Mouse (Mus musculus) forebrain, embryonic 15.5 days (tissue): ENCODE data around the gene Cdsn. TPM values are rescaled to one million over a fixed set of nuclear protein-coding genes. Genes with fewer than 3 reads are reported as not detected.

Source experiments
- ATAC-seq: fragments of 200-750 bp; cut with Nextera tagmentation; replicated peaks from 2 replicates; pipeline ENCODE4 v1.8.0; 2017; ENCODE audit warnings: mild to moderate bottlenecking, moderate TSS enrichment, moderate library complexity
- H3K27ac ChIP-seq: fragments of 300-500 bp; sonication (generic); replicated peaks from 2 replicates; pipeline ENCODE4 v1.5.1; 2015; ENCODE audit warnings: mild to moderate bottlenecking, inconsistent platforms
- H3K27me3 ChIP-seq: fragments of 300-500 bp; sonication (generic); 2 replicates; pipeline ENCODE4 v1.6.1; 2015; ENCODE audit warnings: inconsistent platforms
- H3K36me3 ChIP-seq: fragments of 300-500 bp; sonication (generic); 2 replicates; pipeline ENCODE4 v1.6.1; 2015; ENCODE audit warnings: mild to moderate bottlenecking, inconsistent platforms
- H3K4me1 ChIP-seq: fragments of 300-500 bp; sonication (generic); 2 replicates; pipeline ENCODE4 v1.6.1; 2015; ENCODE audit warnings: inconsistent platforms
- H3K4me2 ChIP-seq: fragments of 300-500 bp; sonication (generic); replicated peaks from 2 replicates; pipeline ENCODE4 v1.6.1; 2015; ENCODE audit warnings: mild to moderate bottlenecking, inconsistent platforms
- H3K4me3 ChIP-seq: fragments of 300-500 bp; sonication (generic); 2 replicates; pipeline ENCODE4 v1.5.1; 2015; ENCODE audit warnings: mild to moderate bottlenecking, inconsistent platforms
- H3K9ac ChIP-seq: fragments of 300-500 bp; sonication (generic); replicated peaks from 2 replicates; pipeline ENCODE4 v1.6.1; 2015; ENCODE audit warnings: mild to moderate bottlenecking, inconsistent platforms
- H3K9me3 ChIP-seq: fragments of 300-500 bp; sonication (generic); 2 replicates; pipeline ENCODE4 v1.6.1; 2016; ENCODE audit warnings: inconsistent platforms
- WGBS: fragments of 180-500 bp; shearing (Covaris S2); methylation state at CpG from one replicate; pipeline ENCODE4 v1.1.7; 2015; ENCODE audit warnings: mixed read lengths; 5-methylcytosine and 5-hydroxymethylcytosine counted together
- polyA plus RNA-seq: library from polyadenylated mRNA; unstranded; fragments of >200 nt; fragmentation: Nextera tagmentation; extraction: Ambion mirVana; gene quantifications from 2 replicates; pipeline ENCODE4 v1.2.1, GENCODE M21; 2015

Cdsn gene
- polyA plus RNA-seq, 1 experiment from 2014 or later, result 0.11 TPM

DNA sequence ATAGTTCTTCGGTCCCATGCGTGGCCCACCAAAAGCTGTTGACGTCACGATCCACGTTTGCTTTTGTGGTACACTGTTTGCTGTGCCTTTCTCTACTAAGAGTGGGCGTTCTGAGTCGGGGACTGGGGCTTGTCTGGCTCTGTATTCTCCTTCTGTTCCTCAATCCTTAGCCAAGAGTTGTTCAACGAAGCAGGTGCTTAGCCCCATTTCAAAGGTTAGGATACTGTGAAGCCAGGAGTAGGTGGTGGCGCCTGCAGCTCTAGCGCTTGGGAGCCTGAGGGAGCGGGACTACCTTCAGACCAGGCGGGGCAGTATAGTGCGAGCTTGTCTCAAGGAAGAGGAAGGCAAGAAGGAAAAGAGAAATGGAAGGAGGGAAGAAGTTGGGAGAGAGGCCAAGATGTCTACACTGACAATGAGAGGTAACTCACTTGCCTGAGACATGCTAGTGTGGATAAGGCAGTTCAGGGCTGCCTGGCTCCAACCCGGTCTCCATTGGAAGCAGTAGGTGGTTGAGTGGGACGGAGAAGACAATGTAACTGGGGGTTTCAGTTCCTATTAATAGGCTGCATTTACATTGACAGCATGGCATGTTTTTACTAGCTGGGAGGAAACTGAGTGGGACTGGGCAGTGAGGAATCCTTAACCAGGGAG lies 9.0 kb upstream of the Cdsn start:
- Histone ChIP-seq H3K27me3 (no peaks in the 10 kb centered on the region), H3K36me3 (no peaks in the 10 kb centered on the region), H3K4me1 (0 out of 2 replicates have a peak, but pooled peaks cover 3% of the 10 kb centered on the region), H3K9me3 (no peaks in the 10 kb centered on the region), H3K27ac (no peak overlapping the region), H3K9ac (no peak overlapping the region), H3K4me3 (no peak overlapping the region), H3K4me2 (no peak overlapping the region)
- WGBS, result 73% methylated on average over 15 of the region's 15 CpGs
- ATAC-seq, result no peak

DNA sequence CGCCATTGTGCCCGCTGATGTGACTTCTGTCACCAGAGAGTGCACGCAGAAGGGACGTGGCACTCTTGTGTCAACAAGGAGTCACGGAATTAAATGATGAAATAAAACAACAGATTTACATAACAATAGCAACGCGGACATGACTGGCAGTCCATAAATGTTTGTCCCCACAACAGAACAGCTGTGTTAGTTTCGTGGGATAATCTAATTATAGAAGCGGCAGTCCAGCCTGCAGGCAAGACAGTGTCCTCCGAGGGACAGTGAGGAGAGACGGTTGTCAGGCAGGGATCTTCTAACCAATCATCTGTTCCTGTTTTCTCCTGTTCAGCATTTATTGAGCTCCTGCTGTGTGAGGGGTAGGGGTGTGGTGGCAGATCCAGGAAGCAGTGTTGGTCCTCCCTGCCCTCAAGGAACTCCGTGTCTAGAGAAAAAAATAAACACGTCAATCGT lies 8.5 kb upstream of the Cdsn start:
- H3K4me3 ChIP-seq, result no peak overlapping the region

DNA sequence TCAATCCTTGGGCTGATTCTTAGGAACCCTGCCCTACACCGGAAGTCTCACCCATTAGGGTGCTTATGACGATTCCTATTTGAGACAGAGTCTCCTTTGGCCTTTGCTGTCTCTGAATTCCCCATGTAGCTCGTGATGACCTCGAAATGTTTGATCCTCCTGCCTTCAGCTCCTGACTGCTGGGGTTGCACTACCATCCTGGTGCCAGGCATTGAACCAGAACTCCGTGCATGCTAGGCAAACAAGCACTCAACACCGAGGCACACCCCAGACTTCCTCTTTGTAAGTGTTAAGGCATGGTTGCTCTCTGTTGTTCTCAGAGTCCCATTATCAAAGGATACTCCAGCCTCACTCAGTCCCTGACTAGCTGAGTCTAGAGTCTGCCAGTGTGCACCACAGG lies 7.9 kb upstream of the Cdsn start:
- H3K36me3 ChIP-seq, result no peaks in the 10 kb centered on the region
- WGBS, result 88% methylated on average over 6 of the region's 6 CpGs
- no peaks in the 10 kb centered on the region for H3K9me3 ChIP-seq
- H3K4me3 ChIP-seq, result no peak overlapping the region
- H3K4me1 ChIP-seq, result 0 out of 2 replicates have a peak, but pooled peaks cover 3% of the 10 kb centered on the region
- H3K4me2 ChIP-seq, result no peak overlapping the region
- H3K9ac ChIP-seq, result no peak overlapping the region
- no peak overlapping the region for H3K27ac ChIP-seq
- H3K27me3 ChIP-seq, result no peaks in the 10 kb centered on the region
- ATAC-seq, result no peak

More for the DNA sequence above, 8.5 kb upstream of the Cdsn start:
- ATAC-seq, result no peak
- 37% methylated on average over 14 of the region's 14 CpGs for WGBS
- Histone ChIP-seq H3K36me3 (no peaks in the 10 kb centered on the region), H3K27ac (no peak overlapping the region), H3K9me3 (no peaks in the 10 kb centered on the region), H3K9ac (no peak overlapping the region), H3K4me2 (no peak overlapping the region), H3K4me1 (0 out of 2 replicates have a peak, but pooled peaks cover 3% of the 10 kb centered on the region), H3K27me3 (no peaks in the 10 kb centered on the region)

DNA sequence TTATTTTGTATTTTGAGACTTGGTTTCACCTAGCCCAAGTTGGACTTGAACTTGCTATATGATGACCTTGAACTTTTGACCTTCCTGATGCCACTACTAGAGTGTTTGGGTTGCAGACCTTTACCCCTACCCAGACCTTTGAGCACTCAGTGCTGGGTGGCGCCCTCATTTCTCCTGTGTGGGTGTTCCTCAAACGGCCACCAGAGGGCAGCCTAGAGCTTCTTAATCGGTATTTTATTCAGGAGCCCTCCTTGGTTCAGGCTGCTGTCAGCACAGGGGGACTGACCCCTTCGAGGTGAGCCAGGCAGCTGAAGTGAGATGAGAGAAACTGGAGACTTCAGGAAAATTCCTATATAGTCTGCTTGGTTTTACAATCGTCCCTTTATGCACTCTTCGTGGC lies 7.2 kb upstream of the Cdsn start:
- H3K9me3 ChIP-seq, result no peaks in the 10 kb centered on the region

DNA sequence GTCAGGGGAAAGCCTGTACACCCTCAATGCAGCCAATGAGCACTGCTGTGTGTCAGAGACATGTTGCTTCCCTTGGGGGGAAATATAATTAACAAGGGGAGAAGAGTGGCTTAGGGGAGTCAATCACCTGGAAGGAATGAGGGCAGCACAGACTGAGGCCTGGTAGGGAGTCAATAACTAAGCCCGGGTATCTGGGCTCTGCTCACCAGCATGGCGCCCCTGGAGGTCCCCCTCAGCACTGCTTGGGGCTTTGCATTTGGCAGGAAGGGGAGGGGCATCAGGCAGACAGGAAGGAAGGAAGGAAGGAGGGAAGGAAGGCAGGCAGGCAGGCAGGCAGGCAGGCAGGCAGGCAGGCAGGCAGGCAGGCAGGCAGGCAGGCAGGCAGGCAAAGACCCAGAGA lies 4.5 kb upstream of the Cdsn start:
- no peaks in the 10 kb centered on the region for H3K9me3 ChIP-seq
- no peak overlapping the region for H3K9ac ChIP-seq
- peaks cover 11% of the 10 kb centered on the region; the same call in 1 of the 2 replicates for H3K4me1 ChIP-seq
- H3K27ac ChIP-seq, result no peak overlapping the region
- no peaks in the 10 kb centered on the region for H3K27me3 ChIP-seq
- H3K4me2 ChIP-seq, result no peak overlapping the region
- H3K4me3 ChIP-seq, result no peak overlapping the region
- 53% methylated on average over 2 of the region's 2 CpGs for WGBS
- no peaks in the 10 kb centered on the region for H3K36me3 ChIP-seq
- no peak for ATAC-seq

More for the DNA sequence above, 7.2 kb upstream of the Cdsn start:
- ATAC-seq, result 0 out of 2 replicates have a peak, but pooled peaks have one; percentile 42
- Histone ChIP-seq H3K4me2 (no peak overlapping the region), H3K9ac (no peak overlapping the region), H3K4me3 (no peak overlapping the region), H3K4me1 (peaks cover 8% of the 10 kb centered on the region; the same call in 1 of the 2 replicates), H3K27ac (no peak overlapping the region), H3K36me3 (no peaks in the 10 kb centered on the region), H3K27me3 (no peaks in the 10 kb centered on the region)
- 35% methylated on average over 6 of the region's 6 CpGs for WGBS

DNA sequence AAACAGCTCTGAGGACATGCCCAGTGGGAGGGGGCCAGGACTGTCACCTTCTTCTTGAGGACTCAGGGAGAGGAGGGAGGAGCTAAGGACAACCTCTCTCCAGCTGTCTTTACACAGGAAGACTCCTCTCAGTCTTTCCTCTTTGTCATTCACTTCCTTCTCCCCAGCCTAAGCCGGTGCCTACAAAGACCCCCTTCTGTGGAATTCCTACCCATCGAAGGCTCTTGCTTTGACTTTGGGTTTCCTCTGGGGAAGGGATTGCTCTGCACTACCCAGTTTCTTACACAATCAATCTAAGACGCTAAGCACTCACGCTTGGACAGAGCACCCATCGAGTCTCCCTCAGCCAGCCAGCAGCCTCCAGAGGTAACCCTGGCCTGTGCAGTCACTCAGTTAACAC lies 3.3 kb upstream of the Cdsn start:
- Histone ChIP-seq H3K27ac (no peak overlapping the region), H3K27me3 (no peaks in the 10 kb centered on the region), H3K4me3 (no peak overlapping the region), H3K4me2 (no peak overlapping the region), H3K9ac (no peak overlapping the region), H3K36me3 (no peaks in the 10 kb centered on the region), H3K9me3 (no peaks in the 10 kb centered on the region), H3K4me1 (peaks cover 8% of the 10 kb centered on the region; the same call in 1 of the 2 replicates)
- no peak for ATAC-seq
- 14% methylated on average over 5 of the region's 5 CpGs for WGBS

DNA sequence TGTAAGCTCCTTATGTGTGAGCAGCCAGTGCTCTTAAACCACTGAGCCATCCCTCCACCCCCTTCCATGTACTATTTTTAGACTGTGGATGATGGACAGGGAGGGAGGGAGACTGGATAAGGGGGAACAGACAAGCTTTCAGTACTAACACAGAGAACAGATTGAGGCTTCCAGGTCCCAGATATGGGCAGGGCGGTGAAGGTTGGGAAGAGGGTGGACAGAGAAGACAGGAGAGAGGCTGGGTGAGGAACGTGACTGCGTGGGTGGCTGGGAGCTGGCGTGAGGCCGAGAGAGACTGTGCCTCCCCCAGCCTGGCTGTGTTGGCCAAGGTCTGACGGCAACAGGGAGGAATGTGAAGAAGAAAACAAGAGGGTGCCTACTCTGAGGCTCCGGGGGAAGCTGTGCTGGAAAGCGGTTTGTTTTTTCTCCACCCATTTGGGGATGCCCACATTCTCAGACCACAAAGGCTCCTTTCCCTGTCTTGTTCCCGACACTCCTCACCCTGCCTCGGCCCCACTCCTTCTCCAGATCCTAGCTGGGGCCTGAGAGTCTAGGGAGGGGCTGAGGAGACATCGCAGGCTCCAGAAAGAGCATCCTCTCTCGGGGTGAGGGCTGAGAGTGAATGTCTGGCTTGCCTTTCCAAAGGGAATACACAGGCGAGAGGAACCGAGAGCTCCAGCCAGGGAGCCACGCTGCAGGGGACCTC lies 2.3 kb upstream of the Cdsn start:
- H3K36me3 ChIP-seq, result no peaks in the 10 kb centered on the region
- WGBS, result 41% methylated on average over 15 of the region's 15 CpGs
- H3K27me3 ChIP-seq, result no peaks in the 10 kb centered on the region
- H3K9me3 ChIP-seq, result no peaks in the 10 kb centered on the region
- H3K4me2 ChIP-seq, result no peak overlapping the region
- H3K9ac ChIP-seq, result no peak overlapping the region
- peaks cover 8% of the 10 kb centered on the region; the same call in 1 of the 2 replicates for H3K4me1 ChIP-seq
- peak; percentile 66 for ATAC-seq
- no peak overlapping the region for H3K4me3 ChIP-seq
- H3K27ac ChIP-seq, result peak overlapping the region; percentile 53

DNA sequence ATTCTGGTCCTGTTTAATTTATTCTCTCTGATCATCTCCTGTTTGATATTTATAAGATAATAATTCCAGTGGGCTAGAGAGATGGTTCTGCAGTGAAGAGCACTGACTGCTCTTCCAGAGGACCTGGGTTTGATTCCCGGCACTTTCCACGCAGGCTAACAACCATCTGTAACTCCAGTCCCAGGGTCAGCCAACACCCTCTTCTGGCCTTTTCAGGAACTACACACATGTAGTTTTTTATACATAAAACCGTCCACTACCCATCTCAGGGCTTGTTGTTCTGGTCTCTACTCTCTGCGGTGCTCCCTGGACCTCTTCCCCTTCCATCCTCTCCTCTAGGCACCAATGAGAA lies 1.8 kb upstream of the Cdsn start:
- Histone ChIP-seq H3K27me3 (no peaks in the 10 kb centered on the region), H3K36me3 (no peaks in the 10 kb centered on the region), H3K27ac (peak overlapping the region; percentile 53), H3K4me1 (peaks cover 8% of the 10 kb centered on the region; the same call in 1 of the 2 replicates), H3K4me2 (no peak overlapping the region), H3K9ac (no peak overlapping the region), H3K4me3 (no peak overlapping the region), H3K9me3 (no peaks in the 10 kb centered on the region)
- 93% methylated on average over 4 of the region's 4 CpGs for WGBS
- ATAC-seq, result no peak

DNA sequence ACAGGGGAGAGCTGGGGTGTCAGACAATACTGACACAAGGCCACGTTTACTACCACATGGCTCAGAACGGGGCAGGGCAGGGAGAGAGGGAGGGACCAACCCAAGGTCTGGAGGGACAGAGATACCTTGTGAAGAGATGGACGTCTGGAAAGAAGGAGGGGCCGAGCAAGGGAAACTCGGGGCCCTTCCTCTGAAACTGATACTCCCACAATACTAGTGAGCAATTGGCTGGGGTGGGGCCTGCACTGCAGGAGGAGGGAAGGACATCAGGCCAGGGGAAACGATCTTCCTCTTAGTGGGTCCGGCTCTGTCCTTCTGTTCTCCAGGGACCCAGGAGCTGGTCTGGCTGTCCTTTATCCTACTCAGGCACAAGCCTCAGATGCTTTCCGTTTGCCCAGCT lies 1.1 kb upstream of the Cdsn start:
- no peak for ATAC-seq
- Histone ChIP-seq H3K27me3 (no peaks in the 10 kb centered on the region), H3K9me3 (no peaks in the 10 kb centered on the region), H3K4me1 (peaks cover 8% of the 10 kb centered on the region; the same call in 1 of the 2 replicates), H3K9ac (no peak overlapping the region), H3K4me3 (no peak overlapping the region), H3K27ac (no peak overlapping the region), H3K4me2 (no peak overlapping the region), H3K36me3 (no peaks in the 10 kb centered on the region)
- WGBS, result 61% methylated on average over 8 of the region's 8 CpGs

DNA sequence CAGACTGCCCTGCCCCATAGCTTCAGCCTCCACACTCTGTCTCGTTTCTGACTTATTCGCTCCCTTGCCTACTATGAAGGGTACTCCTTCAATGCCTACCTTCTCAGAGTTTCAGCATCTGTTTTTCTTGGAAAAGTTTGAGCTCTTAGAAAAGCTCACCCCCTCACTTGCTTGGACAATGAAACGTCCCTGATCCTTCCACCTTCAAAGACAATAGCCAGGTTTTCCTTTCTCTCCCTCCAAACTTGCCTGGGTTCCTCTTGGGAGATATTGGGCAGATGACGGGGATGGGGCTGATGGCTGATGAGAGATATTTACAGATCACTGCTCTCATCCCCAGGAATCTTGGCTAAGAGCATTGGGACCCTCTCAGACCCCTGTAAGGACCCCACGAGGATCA lies 2.4 kb downstream of the Cdsn start:
- H3K9me3 ChIP-seq, result no peaks in the 10 kb centered on the region
- no peaks in the 10 kb centered on the region for H3K36me3 ChIP-seq
- no peak for ATAC-seq
- H3K4me2 ChIP-seq, result no peak overlapping the region
- H3K4me3 ChIP-seq, result no peak overlapping the region
- H3K4me1 ChIP-seq, result peaks cover 7% of the 10 kb centered on the region; the same call in 1 of the 2 replicates
- no peaks in the 10 kb centered on the region for H3K27me3 ChIP-seq
- 76% methylated on average over 5 of the region's 5 CpGs for WGBS
- H3K27ac ChIP-seq, result no peak overlapping the region
- no peak overlapping the region for H3K9ac ChIP-seq

DNA sequence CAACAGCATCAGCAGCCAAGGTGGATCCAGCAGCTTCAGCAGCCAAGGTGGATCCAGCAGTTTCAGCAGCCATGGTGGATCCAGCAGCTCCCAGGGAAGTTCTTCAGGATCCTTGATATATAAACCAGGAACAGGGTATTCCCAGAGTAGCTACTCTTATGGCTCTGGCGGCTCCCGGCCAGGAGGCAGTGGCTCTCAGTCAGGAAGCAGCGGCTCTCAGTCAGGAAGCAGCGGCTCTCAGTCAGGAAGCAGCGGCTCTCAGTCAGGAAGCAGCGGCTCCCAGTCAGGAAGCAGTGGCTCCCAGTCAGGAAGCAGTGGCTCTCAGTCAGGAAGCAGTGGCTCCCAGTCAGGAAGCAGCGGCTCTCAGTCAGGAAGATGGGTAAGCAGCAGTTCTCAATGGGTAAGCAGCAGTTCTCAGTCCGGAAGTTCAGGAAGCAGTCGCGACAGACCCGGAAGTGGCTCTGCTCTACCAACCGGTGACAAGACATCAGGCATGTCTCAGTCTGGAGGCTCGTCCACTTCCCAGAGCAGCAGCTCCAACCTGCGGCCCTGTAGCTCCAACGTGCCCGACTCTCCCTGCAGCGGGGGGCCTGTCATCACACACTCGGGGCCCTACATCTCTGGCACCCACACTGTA lies 3.0 kb downstream of the Cdsn start:
- WGBS, result 96% methylated on average over 18 of the region's 18 CpGs
- Histone ChIP-seq H3K36me3 (no peaks in the 10 kb centered on the region), H3K4me1 (peaks cover 1% of the 10 kb centered on the region; the same call in 1 of the 2 replicates), H3K27ac (no peak overlapping the region), H3K4me3 (no peak overlapping the region), H3K4me2 (no peak overlapping the region), H3K9ac (no peak overlapping the region), H3K9me3 (no peaks in the 10 kb centered on the region), H3K27me3 (no peaks in the 10 kb centered on the region)
- no peak for ATAC-seq

DNA sequence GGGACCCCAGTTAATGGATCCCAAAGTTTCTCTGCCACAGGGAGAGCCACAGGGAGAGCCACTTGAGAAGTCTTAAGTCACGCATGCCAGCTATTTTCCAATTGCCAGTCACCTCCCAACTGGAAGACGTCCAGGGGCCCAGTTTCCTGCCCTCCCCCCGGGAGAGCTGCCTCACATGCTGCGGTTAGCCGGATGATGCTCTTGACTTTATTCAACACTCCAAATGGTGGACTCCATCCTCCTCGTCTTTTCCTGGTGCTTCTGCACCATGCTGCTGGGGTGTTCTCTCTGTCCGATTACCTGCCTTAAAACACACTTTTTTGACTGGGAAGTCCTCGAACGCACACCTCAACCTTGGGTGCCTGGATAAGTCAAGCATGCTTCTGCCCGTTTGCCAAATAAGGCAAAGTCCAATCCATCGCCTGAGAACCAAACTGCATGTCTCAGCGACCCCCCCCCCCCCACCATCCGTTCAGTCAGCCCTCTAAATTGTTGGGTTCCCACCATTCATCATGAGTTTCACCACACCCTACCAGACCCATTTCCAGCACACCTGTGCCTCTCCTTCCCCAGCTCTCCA lies 4.3 kb downstream of the Cdsn start:
- H3K9me3 ChIP-seq, result no peaks in the 10 kb centered on the region
- H3K9ac ChIP-seq, result no peak overlapping the region
- no peak overlapping the region for H3K4me2 ChIP-seq
- no peaks in the 10 kb centered on the region for H3K27me3 ChIP-seq
- no peak for ATAC-seq
- H3K27ac ChIP-seq, result no peak overlapping the region
- no peaks in the 10 kb centered on the region for H3K36me3 ChIP-seq
- no peak overlapping the region for H3K4me3 ChIP-seq
- H3K4me1 ChIP-seq, result no peaks in the 10 kb centered on the region
- 93% methylated on average over 13 of the region's 13 CpGs for WGBS
